Mouse (Mus musculus): ENCODE measurements around the gene Phyhipl.

GRCm38 (mm10) chr10:70552531-70552930 is 103.2 kb downstream of the Phyhipl start:
- TF ChIP-seq EP300 (IDR thresholded peaks at IDR 0.05; ENCODE audit: low read depth), result no peak
- no peak for TF ChIP-seq CTCF (IDR thresholded peaks at IDR 0.05; ENCODE audit: low read depth)
